Mouse (Mus musculus) gastrocnemius, adult 2 months (tissue): ENCODE measurements around the gene Rhox4d. TPM values are rescaled to one million over a fixed set of nuclear protein-coding genes. Genes with fewer than 3 reads are reported as not detected.
"Not testable (repeated sequence)": the region's sequence is repeated elsewhere in the genome, so short reads cannot be mapped to it uniquely, and the experiment has no call there.

ENCODE experiments used
- DNase-seq: peaks from one replicate; pipeline ENCODE4 v3.0.0; 2022
- H3K27ac ChIP-seq: fragments of 200-600 bp; 2 replicates; pipeline ENCODE4 v1.8.1; 2022; ENCODE audit warnings: mild to moderate bottlenecking
- H3K4me3 ChIP-seq: fragments of 200-600 bp; 2 replicates; pipeline ENCODE4 v1.8.1; 2022; ENCODE audit warnings: mild to moderate bottlenecking, moderate library complexity
- intact Hi-C: fragments of 180-260 bp; cut with DNase I; formaldehyde crosslinking; loops from one replicate; pipeline ENCODE4 v1.15.1; 2025
- long read RNA-seq, 2 experiments: library from polyadenylated mRNA; stranded (forward); transcript quantifications; one replicate each; pipeline ENCODE4 v2.0.0; 2021
- total RNA-seq, 2 experiments: library from RNA; stranded (reverse); gene quantifications; 2 replicates each; pipeline ENCODE4 v1.2.3; 2021

Gene Rhox4d
- not detected for total RNA-seq
- long read RNA-seq, experiment 1: 0 reads
- long read RNA-seq, experiment 2: 0 reads

DNA sequence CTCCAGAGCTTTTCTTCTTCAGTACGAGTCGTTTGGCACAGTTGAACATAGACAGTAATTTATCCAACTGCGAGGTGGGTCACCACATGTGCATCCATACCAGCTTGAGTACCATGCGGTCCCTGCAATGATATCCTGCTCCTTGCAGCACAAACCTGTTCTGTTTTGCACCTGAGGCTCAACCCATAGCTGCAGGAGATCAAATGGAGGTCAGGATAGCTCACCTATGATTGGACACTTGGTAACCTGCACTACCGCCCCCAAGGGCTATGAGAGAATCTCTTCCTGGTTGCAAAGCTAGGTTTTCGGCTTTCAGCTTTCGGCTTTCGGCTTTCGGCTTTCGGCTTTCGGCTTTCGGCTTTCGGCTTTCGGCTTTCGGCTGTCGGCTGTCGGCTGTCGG, at the start of gene Rhox4d:
Gene Rhox4d (plus strand): TSS at position 301 of the 400 bp plus-strand sequence.
- H3K4me3 ChIP-seq, DNase-seq, H3K27ac ChIP-seq, intact Hi-C loops: not testable (repeated sequence)

- H3K27ac ChIP-seq, DNase-seq, H3K4me3 ChIP-seq, intact Hi-C loops: not testable (repeated sequence)
These were observed 34.1 kb upstream of the Rhox4d start, which contains the start of gene Rhox4c for GRCm38 (mm10) chrX:37480037-37480436. Gene Rhox4c (plus strand): TSS chrX:37480337.

DNA sequence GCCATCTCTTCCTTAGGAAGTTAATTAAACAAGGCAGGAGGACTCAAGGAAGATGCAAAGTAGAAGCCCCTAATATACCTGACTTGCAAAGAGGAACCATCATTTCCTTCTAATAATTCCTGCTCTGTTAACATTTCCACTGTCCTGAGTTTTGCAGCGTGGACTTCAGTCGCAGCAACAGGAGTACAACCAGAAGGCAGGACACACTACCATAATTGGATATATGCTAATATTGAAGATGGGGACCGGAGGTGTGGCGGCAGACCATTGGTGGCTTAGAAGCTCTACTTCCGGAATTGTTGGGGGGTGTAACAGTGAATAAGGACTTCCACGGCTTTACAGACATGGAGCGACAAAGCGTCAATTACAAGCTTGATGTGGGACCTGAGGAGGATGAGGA, 16.0 kb downstream of the Rhox4d start, which contains the start of gene Rhox2e:
Gene Rhox2e (plus strand): TSS at position 301 of the 400 bp plus-strand sequence.
- intact Hi-C loops, H3K27ac ChIP-seq, DNase-seq, H3K4me3 ChIP-seq: not testable (repeated sequence)

GRCm38 (mm10) chrX:37541719-37542118, 27.6 kb downstream of the Rhox4d start, which contains the start of gene Rhox3e:
Gene Rhox3e (plus strand): TSS chrX:37542019.
- H3K27ac ChIP-seq, DNase-seq, intact Hi-C loops, H3K4me3 ChIP-seq: not testable (repeated sequence)

GRCm38 (mm10) chrX:37557112-37557511, 43.0 kb downstream of the Rhox4d start, which contains the start of gene Rhox4e:
Gene Rhox4e (plus strand): TSS chrX:37557412.
- intact Hi-C loops, H3K27ac ChIP-seq, H3K4me3 ChIP-seq, DNase-seq: not testable (repeated sequence)

Other genes starting within 250 kb of the Rhox4d start
- not detected for gene Rhox4a, start 249.0 kb upstream of the Rhox4d start, total RNA-seq
- gene Rhox3a2, start 134.3 kb upstream of the Rhox4d start, total RNA-seq: not detected
- gene Rhox4a2, start 123.5 kb upstream of the Rhox4d start, total RNA-seq: not detected
- not detected for gene Rhox2b, start 102.3 kb upstream of the Rhox4d start, total RNA-seq
- not detected for gene Rhox4b, start 81.9 kb upstream of the Rhox4d start, total RNA-seq
- not detected for gene Rhox2c, start 60.7 kb upstream of the Rhox4d start, total RNA-seq
- not detected for gene Rhox3c, start 55.8 kb upstream of the Rhox4d start, total RNA-seq
- not detected for gene Rhox4c, start 34.0 kb upstream of the Rhox4d start, total RNA-seq
- gene Rhox2d, start 20.9 kb upstream of the Rhox4d start, total RNA-seq: not detected
- not detected for gene Rhox2e, start 16.1 kb downstream of the Rhox4d start, total RNA-seq
- gene Rhox3e, start 27.7 kb downstream of the Rhox4d start, total RNA-seq: not detected
- not detected for gene Rhox4e, start 43.1 kb downstream of the Rhox4d start, total RNA-seq
- gene Rhox2f, start 57.0 kb downstream of the Rhox4d start, total RNA-seq: not detected
- not detected for gene Rhox3f, start 66.6 kb downstream of the Rhox4d start, total RNA-seq
- gene Rhox4f, start 93.3 kb downstream of the Rhox4d start, total RNA-seq: not detected
- gene Rhox3g, start 114.3 kb downstream of the Rhox4d start, total RNA-seq: not detected
- not detected for gene Rhox2g, start 129.1 kb downstream of the Rhox4d start, total RNA-seq
- not detected for gene Rhox4g, start 137.0 kb downstream of the Rhox4d start, total RNA-seq
- gene Rhox3h, start 154.4 kb downstream of the Rhox4d start, total RNA-seq: not detected
- not detected for gene Rhox2h, start 158.9 kb downstream of the Rhox4d start, total RNA-seq